Mouse (Mus musculus) midbrain, embryonic 11.5 days (tissue): ENCODE data around the gene Cfap44. TPM values are rescaled to one million over a fixed set of nuclear protein-coding genes. Genes with fewer than 3 reads are reported as not detected.

Experiments used
- ATAC-seq: fragments of 200-750 bp; cut with Nextera tagmentation; 2 replicates; pipeline ENCODE4 v1.8.0; 2017; ENCODE audit warnings: moderate TSS enrichment, moderate library complexity; ENCODE audit not compliant: low FRiP score
- DNase-seq: peaks from one replicate; pipeline ENCODE4 v3.0.0; 2015; ENCODE audit warnings: low spot score; ENCODE audit errors: missing footprints
- H3K27ac ChIP-seq: fragments of 300-500 bp; sonication (generic); 2 replicates; pipeline ENCODE4 v1.5.1; 2014; ENCODE audit warnings: low read depth, low read length
- H3K27me3 ChIP-seq: fragments of 300-500 bp; sonication (generic); 2 replicates; pipeline ENCODE4 v1.6.1; 2014; ENCODE audit warnings: mild to moderate bottlenecking, low read length, moderate library complexity, mixed read lengths; ENCODE audit not compliant: control insufficient read depth, insufficient read depth
- H3K36me3 ChIP-seq: fragments of 300-500 bp; sonication (generic); 2 replicates; pipeline ENCODE4 v1.6.1; 2014; ENCODE audit warnings: mild to moderate bottlenecking, low read length, moderate library complexity, mixed read lengths; ENCODE audit not compliant: control insufficient read depth, insufficient read depth
- H3K4me1 ChIP-seq: fragments of 300-500 bp; sonication (generic); 2 replicates; pipeline ENCODE4 v1.6.1; 2014; ENCODE audit warnings: low read length; ENCODE audit not compliant: control insufficient read depth, insufficient read depth
- H3K4me2 ChIP-seq: fragments of 300-500 bp; sonication (generic); 2 replicates; pipeline ENCODE4 v1.6.1; 2014; ENCODE audit warnings: mild to moderate bottlenecking, moderate library complexity
- H3K4me3 ChIP-seq: fragments of 300-500 bp; sonication (generic); 2 replicates; pipeline ENCODE4 v1.5.1; 2014; ENCODE audit warnings: low read depth, low read length
- H3K9ac ChIP-seq: fragments of 300-500 bp; sonication (generic); 2 replicates; pipeline ENCODE4 v1.6.1; 2014; ENCODE audit warnings: low read length
- H3K9me3 ChIP-seq: fragments of 300-500 bp; sonication (generic); 2 replicates; pipeline ENCODE4 v1.6.1; 2016; ENCODE audit warnings: low read length; ENCODE audit not compliant: control insufficient read depth
- WGBS: fragments of 180-500 bp; shearing (Covaris S2); extraction: QIAGEN DNeasy Blood & Tissue Kit; methylation state at CpG from one replicate; pipeline ENCODE4 v1.1.7; 2014; 5-methylcytosine and 5-hydroxymethylcytosine counted together
- polyA plus RNA-seq: library from polyadenylated mRNA; unstranded; fragments of >200 nt; fragmentation: Nextera tagmentation; extraction: Ambion mirVana; gene quantifications from 2 replicates; pipeline ENCODE4 v1.2.1, GENCODE M21; 2014

Cfap44 gene
- polyA plus RNA-seq, 1 experiment from 2014 or later, result 0.89 TPM

GRCm38 (mm10) chr16:44380006-44380405, 14.6 kb upstream of the Cfap44 start:
- Histone ChIP-seq H3K9ac (no peak overlapping the region), H3K4me2 (no peak overlapping the region), H3K9me3 (no peaks in the 10 kb centered on the region), H3K4me3 (no peak overlapping the region), H3K27me3 (no peaks in the 10 kb centered on the region), H3K27ac (no peak overlapping the region), H3K36me3 (peaks cover 7% of the 10 kb centered on the region; the same call in 1 of the 2 replicates), H3K4me1 (no peaks in the 10 kb centered on the region)
- ATAC-seq, result no peak
- no peak for DNase-seq
- 75% methylated on average over 4 of the region's 4 CpGs for WGBS

GRCm38 (mm10) chr16:44381578-44381977, 13.0 kb upstream of the Cfap44 start:
- DNase-seq, result peak; percentile 86
- no peaks in the 10 kb centered on the region for H3K9me3 ChIP-seq
- peaks cover 5% of the 10 kb centered on the region; the same call in 1 of the 2 replicates for H3K36me3 ChIP-seq

GRCm38 (mm10) chr16:44383549-44383948, 11.0 kb upstream of the Cfap44 start:
- H3K4me3 ChIP-seq, result no peak overlapping the region
- H3K27ac ChIP-seq, result no peak overlapping the region
- WGBS, result 20% methylated on average over 2 of the region's 2 CpGs
- H3K36me3 ChIP-seq, result peaks cover 5% of the 10 kb centered on the region; the same call in 1 of the 2 replicates
- H3K9ac ChIP-seq, result no peak overlapping the region
- DNase-seq, result no peak
- no peaks in the 10 kb centered on the region for H3K4me1 ChIP-seq
- ATAC-seq, result peak; percentile 24; the same call in 1 of the 2 replicates
- H3K27me3 ChIP-seq, result no peaks in the 10 kb centered on the region
- no peak overlapping the region for H3K4me2 ChIP-seq
- no peaks in the 10 kb centered on the region for H3K9me3 ChIP-seq

More at GRCm38 (mm10) chr16:44381578-44381977, 13.0 kb upstream of the Cfap44 start:
- H3K27me3 ChIP-seq, result no peaks in the 10 kb centered on the region
- H3K9ac ChIP-seq, result no peak overlapping the region
- H3K4me2 ChIP-seq, result no peak overlapping the region
- H3K27ac ChIP-seq, result no peak overlapping the region
- 13% methylated on average over 5 of the region's 5 CpGs for WGBS
- no peak overlapping the region for H3K4me3 ChIP-seq
- no peaks in the 10 kb centered on the region for H3K4me1 ChIP-seq
- peak; percentile 64; the same call in 1 of the 2 replicates for ATAC-seq

GRCm38 (mm10) chr16:44384251-44384650, 10.3 kb upstream of the Cfap44 start:
- no peak overlapping the region for H3K4me3 ChIP-seq
- 95% methylated on average over 1 of the region's 1 CpGs for WGBS
- H3K27ac ChIP-seq, result no peak overlapping the region
- H3K4me1 ChIP-seq, result no peaks in the 10 kb centered on the region
- H3K27me3 ChIP-seq, result no peaks in the 10 kb centered on the region
- ATAC-seq (no peak), DNase-seq (no peak)
- H3K36me3 ChIP-seq, result peaks cover 8% of the 10 kb centered on the region; the same call in 1 of the 2 replicates
- no peaks in the 10 kb centered on the region for H3K9me3 ChIP-seq
- H3K9ac ChIP-seq, result no peak overlapping the region
- H3K4me2 ChIP-seq, result no peak overlapping the region

GRCm38 (mm10) chr16:44391877-44392548, 2.6 kb upstream of the Cfap44 start:
- H3K36me3 ChIP-seq, result 0 out of 2 replicates have a peak, but pooled peaks cover 4% of the 10 kb centered on the region
- no peak for ATAC-seq
- 42% methylated on average over 9 of the region's 9 CpGs for WGBS

GRCm38 (mm10) chr16:44404933-44405332, 10.3 kb downstream of the Cfap44 start:
- ATAC-seq (no peak), DNase-seq (no peak)
- no peaks in the 10 kb centered on the region for H3K4me1 ChIP-seq
- H3K27me3 ChIP-seq, result no peaks in the 10 kb centered on the region
- no peak overlapping the region for H3K27ac ChIP-seq
- no peaks in the 10 kb centered on the region; the same call in 1 of the 2 replicates for H3K36me3 ChIP-seq
- no peaks in the 10 kb centered on the region for H3K9me3 ChIP-seq
- WGBS, result 97% methylated on average over 5 of the region's 5 CpGs
- H3K4me3 ChIP-seq, result no peak overlapping the region
- H3K9ac ChIP-seq, result no peak overlapping the region
- no peak overlapping the region for H3K4me2 ChIP-seq

More at GRCm38 (mm10) chr16:44391877-44392548, 2.6 kb upstream of the Cfap44 start:
- H3K27me3 ChIP-seq, result no peaks in the 10 kb centered on the region
- peak; percentile 88 for DNase-seq
- H3K9ac ChIP-seq, result no peak overlapping the region
- H3K4me1 ChIP-seq, result peaks cover 3% of the 10 kb centered on the region; the same call in 1 of the 2 replicates
- H3K4me3 ChIP-seq, result no peak overlapping the region
- H3K27ac ChIP-seq, result no peak overlapping the region
- H3K9me3 ChIP-seq, result no peaks in the 10 kb centered on the region
- H3K4me2 ChIP-seq, result no peak overlapping the region

- no peak for ATAC-seq
- no peak overlapping the region for H3K27ac ChIP-seq
- 88% methylated on average over 5 of the region's 5 CpGs for WGBS
- H3K27me3 ChIP-seq, result no peaks in the 10 kb centered on the region
- H3K4me1 ChIP-seq, result no peaks in the 10 kb centered on the region
- no peaks in the 10 kb centered on the region; the same call in 1 of the 2 replicates for H3K36me3 ChIP-seq
- no peak overlapping the region for H3K4me3 ChIP-seq
- H3K4me2 ChIP-seq, result no peak overlapping the region
- DNase-seq, result no peak
- H3K9me3 ChIP-seq, result no peaks in the 10 kb centered on the region
- no peak overlapping the region for H3K9ac ChIP-seq
Measured at GRCm38 (mm10) chr16:44407211-44407610, 12.6 kb downstream of the Cfap44 start.

GRCm38 (mm10) chr16:44408290-44408689, 13.7 kb downstream of the Cfap44 start:
- 88% methylated on average over 2 of the region's 2 CpGs for whole genome bisulfite sequencing
- ATAC-seq (no peak), DNase-seq (no peak)
- Histone ChIP-seq H3K9ac (no peak overlapping the region), H3K4me3 (no peak overlapping the region), H3K4me1 (no peaks in the 10 kb centered on the region), H3K4me2 (no peak overlapping the region), H3K36me3 (no peaks in the 10 kb centered on the region; the same call in 1 of the 2 replicates), H3K27ac (no peak overlapping the region), H3K27me3 (no peaks in the 10 kb centered on the region), H3K9me3 (no peaks in the 10 kb centered on the region)

- H3K4me2 ChIP-seq, result no peak overlapping the region
- 70% methylated on average over 6 of the region's 6 CpGs for WGBS
- H3K36me3 ChIP-seq, result no peaks in the 10 kb centered on the region
- no peaks in the 10 kb centered on the region for H3K9me3 ChIP-seq
- no peak for DNase-seq
- no peak overlapping the region for H3K9ac ChIP-seq
- H3K27me3 ChIP-seq, result no peaks in the 10 kb centered on the region
- no peak for ATAC-seq
- H3K27ac ChIP-seq, result no peak overlapping the region
- no peak overlapping the region for H3K4me3 ChIP-seq
- H3K4me1 ChIP-seq, result no peaks in the 10 kb centered on the region
Measured at GRCm38 (mm10) chr16:44410176-44410575, 15.6 kb downstream of the Cfap44 start.
